Mouse (Mus musculus) T-helper 1 cell (primary cell): ENCODE results near the gene Dcst1.

ENCODE experiments used
- in situ Hi-C: fragments of 300-600 bp; cut with MboI, MseI; formaldehyde crosslinking; loops from one replicate; pipeline ENCODE4 v1.15.1; 2025; ENCODE audit warnings: high pct_unique_total_duplicates

Dcst1 gene

GRCm38 (mm10) chr3:89365153-89365485 is at the start of gene Dcst1:
Gene Dcst1 (minus strand): TSS chr3:89365253.
- in situ Hi-C loops: no loop called here

- in situ Hi-C loops: no loop called here
Observed at GRCm38 (mm10) chr3:89411490-89412393, 46.7 kb upstream of the Dcst1 start, which contains the start of gene Flad1. Gene Flad1 (minus strand): TSS chr3:89411870.

- in situ Hi-C loops: no loop called here
Observed at GRCm38 (mm10) chr3:89410864-89411263, 45.8 kb upstream of the Dcst1 start.

- in situ Hi-C loops: no loop called here
Observed at GRCm38 (mm10) chr3:89409701-89410100, 44.6 kb upstream of the Dcst1 start.

GRCm38 (mm10) chr3:89408448-89408847 is 43.4 kb upstream of the Dcst1 start:
- in situ Hi-C loops: no loop called here

GRCm38 (mm10) chr3:89406887-89407286 is 41.8 kb upstream of the Dcst1 start:
- in situ Hi-C loops: no loop called here

GRCm38 (mm10) chr3:89402693-89403092 is 37.6 kb upstream of the Dcst1 start, which contains the start of gene Lenep:
Gene Lenep (minus strand): TSS chr3:89402793.
- in situ Hi-C loops: no loop called here

GRCm38 (mm10) chr3:89401329-89401728 is 36.3 kb upstream of the Dcst1 start:
- in situ Hi-C loops: no loop called here

GRCm38 (mm10) chr3:89396654-89397005 is 31.6 kb upstream of the Dcst1 start:
- in situ Hi-C loops: no loop called here

GRCm38 (mm10) chr3:89395806-89396653 is 31.0 kb upstream of the Dcst1 start:
- in situ Hi-C loops: no loop called here

GRCm38 (mm10) chr3:89395419-89395805 is 30.4 kb upstream of the Dcst1 start:
- in situ Hi-C loops: no loop called here

GRCm38 (mm10) chr3:89394894-89395256 is 29.8 kb upstream of the Dcst1 start:
- in situ Hi-C loops: no loop called here

GRCm38 (mm10) chr3:89394006-89394893 is 29.2 kb upstream of the Dcst1 start, which contains the start of gene Zbtb7b:
Gene Zbtb7b (minus strand): TSS chr3:89394776.
- in situ Hi-C loops: no loop called here

- in situ Hi-C loops: no loop called here
Observed at GRCm38 (mm10) chr3:89393605-89394004, 28.6 kb upstream of the Dcst1 start.

- in situ Hi-C loops: no loop called here
Observed at GRCm38 (mm10) chr3:89392871-89393311, 27.8 kb upstream of the Dcst1 start.

- in situ Hi-C loops: no loop called here
Observed at GRCm38 (mm10) chr3:89391663-89392511, 26.8 kb upstream of the Dcst1 start.

- in situ Hi-C loops: no loop called here
Observed at GRCm38 (mm10) chr3:89390699-89391662, 25.9 kb upstream of the Dcst1 start.

GRCm38 (mm10) chr3:89390111-89390515 is 25.1 kb upstream of the Dcst1 start:
- in situ Hi-C loops: no loop called here
